Mouse (Mus musculus): ENCODE measurements around the gene Kif26b.

The Kif26b gene

GRCm38 (mm10) chr1:178664271-178664969 is 135.5 kb downstream of the Kif26b start:
- DNase-seq (ENCODE audit: low spot score), result no peak

- DNase-seq (ENCODE audit: low spot score), result no peak
Measured at GRCm38 (mm10) chr1:178666524-178666923, 137.6 kb downstream of the Kif26b start.

DNA sequence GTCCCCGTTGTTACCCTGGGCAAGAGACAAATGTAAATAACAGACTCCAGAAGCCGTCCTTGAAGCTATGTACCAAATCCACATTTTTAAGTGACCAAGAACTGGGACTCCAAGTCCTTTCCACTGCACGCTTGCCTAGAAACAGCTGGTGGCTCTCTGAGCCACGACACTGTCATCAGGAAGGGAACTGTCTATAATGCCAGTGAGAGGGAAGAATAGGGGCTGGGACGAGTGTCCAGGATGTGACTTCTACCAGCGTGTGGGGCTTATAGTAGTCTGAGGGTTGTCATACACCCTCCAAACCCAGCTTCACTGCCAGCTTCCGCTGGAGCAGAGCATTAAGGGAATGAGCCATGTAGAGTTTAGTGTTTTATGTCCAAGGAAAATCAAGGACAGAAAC is 138.9 kb downstream of the Kif26b start:
- DNase-seq (ENCODE audit: low spot score), result no peak

DNA sequence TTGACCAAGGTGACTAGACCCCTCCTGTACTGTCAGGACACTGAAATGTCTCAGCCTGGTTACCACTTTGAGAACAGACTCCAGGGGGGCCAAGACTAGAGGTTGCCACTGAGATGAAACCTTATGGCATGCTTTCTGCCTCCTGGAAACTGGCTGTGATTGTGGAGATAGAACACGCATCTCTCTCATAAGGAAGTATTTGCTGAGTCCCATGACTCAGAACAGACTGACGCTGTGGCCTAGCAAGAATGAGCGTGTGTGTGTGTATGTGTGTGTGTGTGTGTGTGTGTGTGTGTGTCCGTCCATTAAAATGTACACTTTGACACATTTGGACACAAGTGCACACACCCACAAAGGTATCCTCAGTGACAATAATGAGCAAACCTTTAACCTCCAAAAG is 140.0 kb downstream of the Kif26b start:
- peak; percentile 62 for DNase-seq (ENCODE audit: low spot score)

GRCm38 (mm10) chr1:178673051-178673450 is 144.1 kb downstream of the Kif26b start:
- DNase-seq (ENCODE audit: low spot score), result no peak

DNA sequence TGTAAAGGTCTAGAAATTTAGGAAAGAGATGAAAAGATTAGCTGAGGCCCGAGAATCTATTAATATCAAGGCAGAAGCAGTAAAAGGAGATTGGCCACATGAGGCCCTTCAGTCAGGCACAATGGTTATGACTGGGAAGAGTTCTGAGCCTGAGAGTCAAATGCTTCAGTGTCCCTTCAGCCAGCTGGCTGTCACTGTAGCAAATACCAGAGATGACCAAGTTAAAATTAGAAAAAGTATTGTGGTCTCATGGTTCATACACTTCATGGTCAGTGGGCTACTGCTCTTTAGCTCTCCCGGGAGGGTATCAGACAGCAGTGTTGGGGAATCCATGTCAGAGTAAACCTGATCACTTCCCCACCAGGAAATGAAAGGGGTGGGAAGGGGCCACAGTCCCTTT is 144.6 kb downstream of the Kif26b start:
- no peak for DNase-seq (ENCODE audit: low spot score)

DNA sequence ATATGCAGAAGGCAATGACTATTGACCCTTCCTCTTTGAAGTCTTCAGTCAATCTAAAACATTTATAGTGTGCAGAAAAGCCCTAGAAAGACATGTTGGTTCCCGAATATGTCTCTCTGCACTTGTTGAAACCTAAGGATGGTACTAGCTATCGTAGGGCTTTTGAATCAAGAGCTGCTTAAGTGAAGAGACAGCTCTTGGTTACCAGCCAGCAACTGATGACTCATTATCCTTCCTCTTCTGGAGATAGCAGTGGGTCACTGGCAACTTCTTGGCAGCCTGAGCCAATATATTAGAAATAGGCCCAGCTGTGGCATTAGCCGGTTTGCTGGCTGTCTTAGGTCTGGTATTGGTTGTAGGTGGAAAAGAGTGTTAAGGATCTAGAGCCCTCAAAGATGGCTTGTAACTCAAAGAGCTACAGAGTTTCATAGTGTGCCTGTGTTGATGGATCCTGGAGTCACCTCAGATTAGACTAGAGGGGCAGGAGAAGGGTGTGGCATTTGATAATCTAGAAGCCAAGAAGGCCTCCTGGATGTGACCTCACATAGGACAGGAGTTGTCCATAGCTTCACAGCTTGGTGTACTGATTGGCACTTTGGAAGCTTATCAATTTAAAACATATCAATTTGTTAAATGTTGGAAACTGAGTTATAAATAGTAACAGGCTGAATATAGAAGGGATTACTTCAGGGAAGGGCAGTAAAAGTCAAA is 146.8 kb downstream of the Kif26b start:
- peak; percentile 20 for DNase-seq (ENCODE audit: low spot score)

- no peak for DNase-seq (ENCODE audit: low spot score)
Measured at GRCm38 (mm10) chr1:178677160-178677559, 148.2 kb downstream of the Kif26b start.

DNA sequence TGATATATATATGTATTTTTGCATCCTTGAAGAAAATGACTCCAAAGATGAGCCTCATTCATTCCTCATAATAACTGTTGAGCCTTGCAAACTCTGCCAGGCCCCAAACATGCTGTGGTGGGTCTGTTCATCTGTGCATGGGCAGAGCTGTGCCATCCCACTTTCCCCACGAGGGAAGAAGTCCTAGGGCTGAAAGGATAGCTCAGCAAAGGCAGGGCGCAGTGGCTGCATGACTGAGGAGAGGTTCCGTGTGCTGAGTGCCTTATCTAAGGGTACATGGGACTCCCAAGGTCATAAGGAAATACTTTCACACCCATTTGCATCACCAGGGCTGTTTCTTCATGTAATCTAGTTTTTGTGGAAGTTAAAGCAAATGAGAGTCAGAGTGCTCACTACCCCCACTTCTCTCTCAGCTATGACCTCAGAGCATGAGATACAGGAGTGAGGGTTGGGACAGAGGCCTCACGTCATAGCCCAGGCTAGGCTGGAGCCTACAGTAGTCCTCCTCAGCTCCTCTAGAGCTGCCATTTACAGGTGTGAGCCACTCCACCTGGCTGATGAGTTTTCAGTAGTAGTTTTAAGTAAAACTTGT is 148.8 kb downstream of the Kif26b start:
- no peak for DNase-seq (ENCODE audit: low spot score)

DNA sequence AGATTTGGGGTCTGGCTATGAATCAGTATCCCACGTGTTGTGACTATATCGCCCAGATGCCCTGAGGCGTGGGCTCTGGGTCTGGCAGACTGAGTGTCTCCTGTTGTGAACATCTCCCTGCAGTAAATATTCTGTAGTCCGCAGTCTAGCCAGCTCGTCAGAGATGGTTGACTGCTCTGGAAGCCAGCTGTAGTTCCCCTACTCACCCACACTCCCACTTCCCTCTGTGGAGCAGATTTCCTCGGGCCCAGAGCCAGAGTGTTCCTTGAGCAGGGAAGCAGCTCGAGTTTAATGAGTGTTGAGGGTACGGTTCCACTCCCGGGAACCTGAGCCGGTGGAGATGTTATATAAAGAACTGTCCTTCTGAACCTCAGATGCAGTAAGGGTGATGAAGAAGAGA is 154.7 kb downstream of the Kif26b start:
- peak; percentile 36 for DNase-seq (ENCODE audit: low spot score)

GRCm38 (mm10) chr1:178684991-178685680 is 156.2 kb downstream of the Kif26b start:
- peak; percentile 28 for DNase-seq (ENCODE audit: low spot score)

DNA sequence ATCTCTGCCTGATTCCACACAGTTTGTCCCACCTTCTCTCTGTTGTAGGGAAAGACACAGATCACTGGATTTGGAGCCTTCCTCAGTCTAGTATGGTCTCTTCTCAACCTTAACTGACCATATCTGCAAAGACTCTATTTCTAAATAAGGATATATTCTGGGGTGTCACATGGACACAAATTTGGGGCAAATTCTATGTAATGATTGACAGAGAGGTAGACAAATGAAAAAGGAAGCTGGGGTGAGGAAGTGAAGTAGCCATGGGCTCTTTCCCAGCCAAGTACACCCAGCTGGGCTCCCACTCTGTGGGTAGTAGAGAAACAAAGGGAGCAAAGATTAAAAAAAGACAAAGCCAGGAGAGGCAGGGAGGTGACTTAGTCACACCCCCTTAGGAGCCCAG is 158.0 kb downstream of the Kif26b start:
- DNase-seq (ENCODE audit: low spot score), result no peak

- no peak for DNase-seq (ENCODE audit: low spot score)
Measured at GRCm38 (mm10) chr1:178689512-178689911, 160.6 kb downstream of the Kif26b start.

DNA sequence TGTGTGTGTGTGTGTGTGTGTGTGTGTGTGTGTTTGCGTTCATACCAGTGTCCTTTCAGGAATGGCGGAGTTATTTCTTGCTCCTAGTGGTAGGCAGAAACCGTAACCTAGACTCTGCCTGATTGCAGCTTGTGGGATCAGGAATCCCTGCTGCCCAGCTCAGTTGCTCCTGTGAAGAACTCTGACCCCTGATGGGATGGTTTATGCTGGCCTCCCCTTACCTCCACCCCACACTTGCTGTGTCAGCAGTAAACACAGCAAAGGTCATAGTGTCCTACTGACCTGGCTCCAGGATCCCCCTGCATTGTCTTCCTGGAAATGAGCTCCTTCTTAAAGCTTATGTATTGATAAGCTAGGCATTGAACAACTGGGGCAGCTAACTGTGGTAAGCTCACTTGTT is 162.8 kb downstream of the Kif26b start:
- DNase-seq (ENCODE audit: low spot score), result no peak

- DNase-seq (ENCODE audit: low spot score), result no peak
Measured at GRCm38 (mm10) chr1:178700102-178700501, 171.2 kb downstream of the Kif26b start.

DNA sequence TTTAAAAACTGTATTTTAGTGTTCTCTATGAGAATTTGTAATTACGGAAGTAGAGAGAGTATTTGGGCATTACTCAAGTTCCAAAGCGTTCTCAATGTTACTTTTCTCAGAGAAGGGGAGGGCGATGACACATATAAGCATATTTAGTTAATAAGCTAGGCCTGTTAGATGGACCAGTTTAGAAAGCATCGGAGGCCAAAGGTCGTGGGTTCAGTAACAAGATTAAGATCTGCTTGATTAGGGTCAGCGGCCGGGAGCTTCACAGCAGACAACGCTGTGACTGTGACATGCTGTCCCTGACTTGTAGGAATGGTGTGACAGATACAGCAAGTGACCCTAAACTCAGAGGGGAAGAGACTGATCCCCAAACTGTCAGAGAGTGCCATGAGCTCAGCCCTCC is 174.6 kb downstream of the Kif26b start:
- no peak for DNase-seq (ENCODE audit: low spot score)

DNA sequence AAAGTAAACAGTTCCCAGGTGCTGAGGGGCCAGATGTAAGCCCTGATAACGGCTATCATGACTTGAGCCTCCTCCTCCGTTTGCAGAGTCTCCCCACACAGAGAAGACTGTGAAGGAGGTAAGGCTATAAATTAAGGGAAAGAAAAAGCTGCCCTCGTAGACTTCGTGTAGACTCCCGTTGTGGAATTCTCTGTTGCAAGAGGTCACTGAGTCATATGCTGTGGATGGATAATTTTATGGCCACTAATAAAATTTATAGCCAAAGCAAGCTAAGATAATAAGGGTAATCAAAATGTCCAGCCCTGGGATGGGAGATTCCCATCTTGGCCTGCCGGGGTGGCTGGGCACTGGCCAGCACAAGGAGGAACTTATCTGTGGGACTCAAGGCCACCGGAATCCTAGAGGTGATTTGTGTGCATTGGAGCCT is 179.0 kb downstream of the Kif26b start:
- peak; percentile 54 for DNase-seq (ENCODE audit: low spot score)

DNA sequence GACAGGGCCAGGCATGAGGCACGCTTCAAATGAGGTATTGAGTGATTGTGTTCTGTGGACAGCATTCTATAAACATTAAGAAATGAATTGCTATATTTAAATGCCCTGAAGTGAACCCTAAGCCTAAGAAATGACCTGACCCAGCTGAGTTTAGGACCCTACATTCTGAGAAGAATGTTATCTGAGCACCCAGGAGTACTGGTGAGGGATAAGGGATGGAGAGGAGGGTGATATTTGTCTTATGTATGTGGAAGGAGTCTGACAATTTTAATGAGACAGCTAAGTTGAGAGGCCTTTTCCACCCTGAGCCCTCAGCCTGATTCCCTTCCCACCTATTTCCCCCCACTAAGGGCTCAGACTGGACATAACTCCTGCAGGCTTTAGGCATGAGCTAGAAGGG is 179.4 kb downstream of the Kif26b start:
- no peak for DNase-seq (ENCODE audit: low spot score)

GRCm38 (mm10) chr1:178712189-178712873 is 183.4 kb downstream of the Kif26b start:
- DNase-seq (ENCODE audit: low spot score), result no peak

- no peak for DNase-seq (ENCODE audit: low spot score)
Measured at GRCm38 (mm10) chr1:178714209-178714608, 185.3 kb downstream of the Kif26b start.

DNA sequence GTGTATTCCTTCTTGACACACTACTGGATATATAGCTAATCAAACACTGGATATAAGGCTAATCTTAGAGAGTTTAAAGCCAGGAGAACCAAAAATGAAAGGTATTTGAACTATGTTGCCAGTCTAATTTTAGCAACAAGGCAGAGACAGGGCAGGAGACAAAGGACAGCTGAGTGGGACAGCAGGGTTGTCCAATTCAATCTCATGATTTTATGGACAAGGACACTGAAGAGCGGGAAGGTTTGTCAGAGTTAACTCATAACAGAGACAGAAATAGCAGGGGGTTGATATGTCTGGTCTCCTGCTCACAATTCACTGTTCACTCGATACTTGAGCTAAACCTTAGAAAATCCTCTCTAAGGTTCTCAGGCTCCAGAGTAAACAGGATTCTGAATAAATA is 187.5 kb downstream of the Kif26b start:
- DNase-seq (ENCODE audit: low spot score), result no peak

DNA sequence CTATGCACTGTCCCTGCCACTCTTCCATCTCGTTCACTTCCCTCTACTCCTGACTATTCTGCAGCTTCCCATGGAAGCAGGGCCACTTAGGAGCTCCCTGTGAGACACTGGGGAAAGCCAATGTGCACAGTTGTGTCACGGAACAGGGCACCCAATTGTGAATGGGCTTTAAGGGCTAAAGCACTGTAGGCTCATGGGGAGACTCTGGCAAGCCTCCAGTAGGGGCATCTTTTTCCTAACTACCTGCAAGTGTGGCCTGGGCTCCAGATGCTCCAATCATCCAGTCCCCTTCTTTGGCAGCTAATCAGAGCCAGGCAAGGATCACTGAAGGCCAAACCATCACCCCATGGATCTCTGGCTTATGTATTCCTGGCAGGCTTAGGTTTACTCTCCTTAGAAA is 191.9 kb downstream of the Kif26b start:
- no peak for DNase-seq (ENCODE audit: low spot score)

Measured in urinary bladder, postnatal 14 days (tissue).